In the genomic region with DNA sequence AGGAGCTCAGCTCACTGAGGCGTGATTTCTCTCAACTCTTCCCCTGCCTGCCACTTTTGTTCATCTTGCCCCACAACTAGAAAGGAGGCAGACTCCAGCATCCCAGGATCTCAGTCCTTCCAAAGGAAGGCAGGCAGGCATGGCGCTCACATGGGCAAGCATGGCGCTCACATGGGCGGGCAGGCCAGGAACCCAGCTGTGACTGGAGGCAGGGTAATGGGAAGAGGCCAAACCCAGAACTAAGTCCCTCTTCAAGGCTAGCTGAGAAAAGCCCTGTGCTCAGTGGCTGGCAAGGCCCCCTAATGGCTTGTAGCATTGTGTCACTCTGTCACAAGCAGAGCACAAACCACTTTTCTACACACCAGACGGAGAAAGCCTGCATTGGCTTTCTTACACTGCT, we compare ENCODE assay signal across 12 mouse cellular contexts. TPM values are rescaled to one million over a fixed set of nuclear protein-coding genes. Genes with fewer than 3 reads are reported as not detected.
DNase-seq lines count a peak whose midpoint lies in the region; ATAC-seq and TF ChIP-seq lines count a peak whose summit lies in the region.
"Had no signal": no experiment of that assay in that cellular context is flagged by ENCODE, and none has a peak within 500 bp of the region (broad histone marks: within the 10 kb centered on the region; RNA-seq: fewer than 3 reads in every experiment).

No protein-coding gene starts in this region.

- no peaks in the 10 kb centered on the region for H3K4me1 ChIP-seq in forebrain, postnatal 0 days (ENCODE audit: insufficient read depth)
- H3K4me1 ChIP-seq in forebrain, embryonic 13.5 days: 0 out of 2 replicates have a peak, but pooled peaks cover 3% of the 10 kb centered on the region
- H3K4me1 ChIP-seq in midbrain, embryonic 10.5 days: peaks cover 17% of the 10 kb centered on the region
- no peaks in the 10 kb centered on the region; the same call in 1 of the 2 replicates for H3K4me1 ChIP-seq in midbrain, embryonic 16.5 days (ENCODE audit: control insufficient read depth, insufficient read depth, low read length)

- H3K4me3 ChIP-seq in forebrain, postnatal 0 days (ENCODE audit: low read depth, low read length): no peak overlapping the region
- no peak overlapping the region for H3K4me3 ChIP-seq in forebrain, embryonic 13.5 days
- H3K4me3 ChIP-seq in layer of hippocampus, adult 2 months: no peak overlapping the region
- H3K4me3 ChIP-seq in midbrain, embryonic 10.5 days: no peak overlapping the region
- no peak overlapping the region for H3K4me3 ChIP-seq in midbrain, embryonic 16.5 days (ENCODE audit: low read depth, low read length)
- H3K4me3 ChIP-seq: embryonic facial prominence, embryonic 15.5 days; erythroblast, embryonic 14.5 days; gastrocnemius, adult 2 months; heart, embryonic 12.5 days had no signal

- H3K9me3 ChIP-seq in forebrain, postnatal 0 days (ENCODE audit: low read length): no peaks in the 10 kb centered on the region
- no peaks in the 10 kb centered on the region for H3K9me3 ChIP-seq in forebrain, embryonic 13.5 days (replicated peaks)
- no peaks in the 10 kb centered on the region for H3K9me3 ChIP-seq in midbrain, embryonic 10.5 days (replicated peaks)
- H3K9me3 ChIP-seq in midbrain, embryonic 16.5 days (replicated peaks; ENCODE audit: control insufficient read depth, low read length, poor library complexity, severe bottlenecking): no peaks in the 10 kb centered on the region
- H3K9me3 ChIP-seq: embryonic facial prominence, embryonic 15.5 days; heart, embryonic 12.5 days had no signal

- TF ChIP-seq CTCF in forebrain, postnatal 0 days (IDR thresholded peaks at IDR 0.05; ENCODE audit: low read depth): no peak
- peak; percentile 30; the same call in 1 of the 2 replicates for TF ChIP-seq CTCF in layer of hippocampus, adult 2 months (conservative IDR thresholded peaks at IDR 0.05)

- H3K9ac ChIP-seq in forebrain, postnatal 0 days: no peak overlapping the region
- H3K9ac ChIP-seq in forebrain, embryonic 13.5 days: no peak overlapping the region
- no peak overlapping the region for H3K9ac ChIP-seq in midbrain, embryonic 16.5 days (ENCODE audit: low read depth, low read length)
- H3K9ac ChIP-seq: embryonic facial prominence, embryonic 15.5 days; heart, embryonic 12.5 days had no signal

- peak; percentile 56 for ATAC-seq in forebrain, postnatal 0 days
- no peak for ATAC-seq in forebrain, embryonic 13.5 days
- ATAC-seq in midbrain, embryonic 16.5 days: no peak

- WGBS in forebrain, postnatal 0 days: 64% methylated on average over 5 of the region's 5 CpGs
- WGBS in forebrain, embryonic 13.5 days: 51% methylated on average over 5 of the region's 5 CpGs
- 64% methylated on average over 5 of the region's 5 CpGs for WGBS in midbrain, embryonic 10.5 days
- WGBS in midbrain, embryonic 16.5 days: 44% methylated on average over 5 of the region's 5 CpGs

- no peak for DNase-seq in forebrain, postnatal 0 days
- no peak for DNase-seq in layer of hippocampus, adult 2 months (ENCODE audit: low spot score in 2 of 2)
- DNase-seq in layer of hippocampus, postnatal 14 days (ENCODE audit: low spot score in 2 of 2): no peak
- DNase-seq in midbrain, embryonic 10.5 days (ENCODE audit: low spot score): no peak
- DNase-seq in ZHBTc4 (ENCODE audit: low read depth, low spot score): peak; percentile 17
- no peak for DNase-seq in ovary, postnatal 10 days (ENCODE audit: low spot score)

- H3K27me3 ChIP-seq in forebrain, postnatal 0 days (ENCODE audit: insufficient read depth, low read length): no peaks in the 10 kb centered on the region
- H3K27me3 ChIP-seq in forebrain, embryonic 13.5 days: no peaks in the 10 kb centered on the region
- 0 out of 2 replicates have a peak, but pooled peaks cover 5% of the 10 kb centered on the region for H3K27me3 ChIP-seq in midbrain, embryonic 10.5 days (ENCODE audit: low read depth, poor library complexity, severe bottlenecking)
- no peaks in the 10 kb centered on the region for H3K27me3 ChIP-seq in midbrain, embryonic 16.5 days (ENCODE audit: control insufficient read depth, insufficient read depth, low read depth, low read length)
- H3K27me3 ChIP-seq: embryonic facial prominence, embryonic 15.5 days had no signal

- no peak overlapping the region for H3K27ac ChIP-seq in forebrain, postnatal 0 days (ENCODE audit: low read depth, low read length)
- no peak overlapping the region for H3K27ac ChIP-seq in forebrain, embryonic 13.5 days
- H3K27ac ChIP-seq in layer of hippocampus, adult 2 months: no peak overlapping the region
- H3K27ac ChIP-seq in midbrain, embryonic 10.5 days (replicated peaks): peak overlapping the region; percentile 33; the same call in 1 of the 2 replicates
- H3K27ac ChIP-seq in midbrain, embryonic 16.5 days (ENCODE audit: low read length): no peak overlapping the region
- H3K27ac ChIP-seq: embryonic facial prominence, embryonic 15.5 days; gastrocnemius, adult 2 months had no signal

- H3K36me3 ChIP-seq in forebrain, postnatal 0 days (ENCODE audit: insufficient read depth): no peaks in the 10 kb centered on the region
- no peaks in the 10 kb centered on the region for H3K36me3 ChIP-seq in forebrain, embryonic 13.5 days (ENCODE audit: poor library complexity, severe bottlenecking)
- peaks cover 18% of the 10 kb centered on the region; the same call in 1 of the 2 replicates for H3K36me3 ChIP-seq in midbrain, embryonic 10.5 days
- no peaks in the 10 kb centered on the region for H3K36me3 ChIP-seq in midbrain, embryonic 16.5 days (ENCODE audit: control insufficient read depth, insufficient read depth, low read length)
- H3K36me3 ChIP-seq: embryonic facial prominence, embryonic 15.5 days; heart, embryonic 12.5 days had no signal

- no peak overlapping the region for H3K4me2 ChIP-seq in forebrain, postnatal 0 days (ENCODE audit: low read depth)
- H3K4me2 ChIP-seq in forebrain, embryonic 13.5 days: no peak overlapping the region
- no peak overlapping the region for H3K4me2 ChIP-seq in midbrain, embryonic 16.5 days (ENCODE audit: low read length)
- H3K4me2 ChIP-seq: embryonic facial prominence, embryonic 15.5 days; heart, embryonic 12.5 days had no signal

RNA-seq across cellular contexts. Expression of a gene that starts 54.0 kb away (rescaled TPM):
- 13.5 and 13.9 TPM in 2 replicates for total RNA-seq in forebrain, postnatal 0 days (2014; rRNA removed)
- 46.3 and 50.4 TPM in 2 replicates for polyA plus RNA-seq in forebrain, postnatal 0 days (2015; fragmentation: Nextera tagmentation; extraction: Ambion mirVana)
- polyA plus RNA-seq in forebrain, embryonic 13.5 days (2015; fragmentation: Nextera tagmentation; extraction: Ambion mirVana): 40.8 and 42.2 TPM in 2 replicates
- 10 to 100 TPM; 32.7 to 41.7 TPM for total RNA-seq in layer of hippocampus, adult 2 months (2021)
- total RNA-seq in layer of hippocampus, postnatal 14 days (2021): 10 to 100 TPM; 41.0 to 45.5 TPM
- 70.4 and 79.0 TPM in 2 replicates for polyA plus RNA-seq in midbrain, embryonic 10.5 days (2016; fragmentation: Nextera tagmentation; extraction: Ambion mirVana)
- polyA plus RNA-seq in midbrain, embryonic 16.5 days (2015; fragmentation: Nextera tagmentation; extraction: Ambion mirVana): 40.4 and 44.0 TPM in 2 replicates
